Mouse (Mus musculus) liver, embryonic 15.5 days (tissue): ENCODE data around the gene Rab25. TPM values are rescaled to one million over a fixed set of nuclear protein-coding genes. Genes with fewer than 3 reads are reported as not detected.
A peak's percentile ranks its signal among the peaks of the same experiment; 100 is the strongest.

Source experiments
- ATAC-seq: fragments of 200-750 bp; cut with Nextera tagmentation; 2 replicates; pipeline ENCODE4 v1.8.0; 2017; ENCODE audit warnings: moderate number of reproducible peaks, mild to moderate bottlenecking, moderate library complexity; ENCODE audit not compliant: insufficient read depth
- H3K27ac ChIP-seq: fragments of 300-500 bp; sonication (generic); replicated peaks from 2 replicates; pipeline ENCODE4 v1.5.1; 2015; ENCODE audit warnings: mild to moderate bottlenecking, inconsistent platforms
- H3K27me3 ChIP-seq: fragments of 300-500 bp; sonication (generic); 2 replicates; pipeline ENCODE4 v1.6.1; 2015; ENCODE audit warnings: mild to moderate bottlenecking, inconsistent platforms
- H3K36me3 ChIP-seq: fragments of 300-500 bp; sonication (generic); replicated peaks from 2 replicates; pipeline ENCODE4 v1.6.1; 2015; ENCODE audit warnings: moderate library complexity, mild to moderate bottlenecking, inconsistent platforms
- H3K4me1 ChIP-seq: fragments of 300-500 bp; sonication (generic); replicated peaks from 2 replicates; pipeline ENCODE4 v1.6.1; 2015; ENCODE audit warnings: inconsistent platforms
- H3K4me2 ChIP-seq: fragments of 300-500 bp; sonication (generic); 2 replicates; pipeline ENCODE4 v1.6.1; 2015; ENCODE audit warnings: moderate library complexity, mild to moderate bottlenecking, inconsistent platforms
- H3K4me3 ChIP-seq: fragments of 300-500 bp; sonication (generic); replicated peaks from 2 replicates; pipeline ENCODE4 v1.5.1; 2015; ENCODE audit warnings: mild to moderate bottlenecking, inconsistent platforms
- H3K9ac ChIP-seq: fragments of 300-500 bp; sonication (generic); 2 replicates; pipeline ENCODE4 v1.6.1; 2015; ENCODE audit warnings: moderate library complexity, mild to moderate bottlenecking, inconsistent platforms
- H3K9me3 ChIP-seq: fragments of 300-500 bp; sonication (generic); replicated peaks from 2 replicates; pipeline ENCODE4 v1.6.1; 2016; ENCODE audit warnings: inconsistent platforms
- WGBS: fragments of 180-500 bp; shearing (Covaris S2); methylation state at CpG from one replicate; pipeline ENCODE4 v1.1.7; 2015; ENCODE audit warnings: mixed read lengths; ENCODE audit not compliant: insufficient replicate concordance; 5-methylcytosine and 5-hydroxymethylcytosine counted together
- microRNA counts: library from miRNA; unstranded; fragments of <30 nt; microRNA quantifications from one replicate; lab custom pipeline; 2016
- microRNA-seq: library from miRNA; unstranded; fragments of <30 nt; microRNA quantifications from one replicate; pipeline ENCODE4, GENCODE M21; 2016
- polyA plus RNA-seq: library from polyadenylated mRNA; unstranded; fragments of >200 nt; fragmentation: Nextera tagmentation; extraction: Ambion mirVana; gene quantifications from 2 replicates; pipeline ENCODE4 v1.2.1, GENCODE M21; 2015

Rab25 gene
- polyA plus RNA-seq, 1 experiment from 2014 or later, result not detected

- H3K4me3 ChIP-seq, result peak overlapping the region; percentile 96
- peaks cover 37% of the 10 kb centered on the region for H3K36me3 ChIP-seq
- H3K4me1 ChIP-seq, result peaks cover 86% of the 10 kb centered on the region
- 0 out of 2 replicates have a peak, but pooled peaks cover 5% of the 10 kb centered on the region for H3K27me3 ChIP-seq
- peak overlapping the region; percentile 88 for H3K27ac ChIP-seq
- peak overlapping the region; percentile 96 for H3K4me2 ChIP-seq
- peak overlapping the region; percentile 96 for H3K9ac ChIP-seq
- WGBS, result 48% methylated on average over 4 of the region's 4 CpGs
- ATAC-seq, result no peak
- no peaks in the 10 kb centered on the region for H3K9me3 ChIP-seq
These were observed 47.3 kb downstream of the Rab25 start for GRCm38 (mm10) chr3:88500655-88501365.

GRCm38 (mm10) chr3:88500087-88500486, 48.0 kb downstream of the Rab25 start:
- H3K4me3 ChIP-seq, result peak overlapping the region; percentile 96
- H3K27me3 ChIP-seq, result no peaks in the 10 kb centered on the region
- peaks cover 88% of the 10 kb centered on the region for H3K4me1 ChIP-seq
- no peak for ATAC-seq
- peaks cover 39% of the 10 kb centered on the region for H3K36me3 ChIP-seq
- no peaks in the 10 kb centered on the region for H3K9me3 ChIP-seq
- peak overlapping the region; percentile 96; the same call in 1 of the 2 replicates for H3K9ac ChIP-seq
- H3K27ac ChIP-seq, result peak overlapping the region; percentile 88
- peak overlapping the region; percentile 96 for H3K4me2 ChIP-seq
- WGBS, result 38% methylated on average over 7 of the region's 7 CpGs

GRCm38 (mm10) chr3:88499580-88499979, 48.5 kb downstream of the Rab25 start:
- H3K27ac ChIP-seq, result peak overlapping the region; percentile 88

GRCm38 (mm10) chr3:88495741-88496415, 52.2 kb downstream of the Rab25 start:
- 75% methylated on average over 10 of the region's 10 CpGs for WGBS
- H3K9ac ChIP-seq, result peak overlapping the region; percentile 71

More at GRCm38 (mm10) chr3:88499580-88499979, 48.5 kb downstream of the Rab25 start:
- no peaks in the 10 kb centered on the region for H3K27me3 ChIP-seq
- no peaks in the 10 kb centered on the region for H3K9me3 ChIP-seq
- H3K9ac ChIP-seq, result no peak overlapping the region
- H3K4me3 ChIP-seq, result peak overlapping the region; percentile 96; the same call in 1 of the 2 replicates
- peaks cover 39% of the 10 kb centered on the region for H3K36me3 ChIP-seq
- peaks cover 93% of the 10 kb centered on the region for H3K4me1 ChIP-seq
- H3K4me2 ChIP-seq, result peak overlapping the region; percentile 96
- ATAC-seq, result no peak
- WGBS, result 84% methylated on average over 4 of the region's 4 CpGs

GRCm38 (mm10) chr3:88494836-88495628, 53.1 kb downstream of the Rab25 start:
- peaks cover 54% of the 10 kb centered on the region for H3K36me3 ChIP-seq

More at GRCm38 (mm10) chr3:88495741-88496415, 52.2 kb downstream of the Rab25 start:
- Histone ChIP-seq H3K4me2 (peak overlapping the region; percentile 94), H3K4me3 (peak overlapping the region; percentile 27), H3K9me3 (no peaks in the 10 kb centered on the region), H3K27me3 (no peaks in the 10 kb centered on the region), H3K4me1 (peaks cover 95% of the 10 kb centered on the region), H3K36me3 (peaks cover 49% of the 10 kb centered on the region), H3K27ac (peak overlapping the region; percentile 92)
- no peak for ATAC-seq

GRCm38 (mm10) chr3:88493706-88494582, 54.2 kb downstream of the Rab25 start:
- H3K27me3 ChIP-seq, result no peaks in the 10 kb centered on the region
- 47% methylated on average over 11 of the region's 11 CpGs for WGBS
- H3K4me2 ChIP-seq, result peak overlapping the region; percentile 94
- no peak for ATAC-seq
- H3K27ac ChIP-seq, result peak overlapping the region; percentile 92
- peaks cover 94% of the 10 kb centered on the region for H3K4me1 ChIP-seq
- H3K36me3 ChIP-seq, result peaks cover 50% of the 10 kb centered on the region
- H3K9me3 ChIP-seq, result no peaks in the 10 kb centered on the region
- H3K4me3 ChIP-seq, result peak overlapping the region; percentile 61
- H3K9ac ChIP-seq, result peak overlapping the region; percentile 71

More at GRCm38 (mm10) chr3:88494836-88495628, 53.1 kb downstream of the Rab25 start:
- peaks cover 95% of the 10 kb centered on the region for H3K4me1 ChIP-seq
- H3K9ac ChIP-seq, result peak overlapping the region; percentile 71
- no peaks in the 10 kb centered on the region for H3K9me3 ChIP-seq
- ATAC-seq, result peak; percentile 52
- peak overlapping the region; percentile 94 for H3K4me2 ChIP-seq
- H3K27me3 ChIP-seq, result no peaks in the 10 kb centered on the region
- H3K27ac ChIP-seq, result peak overlapping the region; percentile 92
- WGBS, result 14% methylated on average over 9 of the region's 9 CpGs
- peak overlapping the region; percentile 27 for H3K4me3 ChIP-seq

MicroRNA genes within 50 kb of the gene (microRNA counts, 519-probe panel; counts per million panel counts)
- microRNA mmu-miR-1905 (lab: Ali Mortazavi, UCI), result not detected

Small RNA genes within 50 kb of the gene (microRNA-seq; reads per million reads assigned to microRNA genes)
- gene Mir1905, result not detected

Other genes with a start within 250 kb of the Rab25 start
- 92.0 and 99.4 TPM in 2 replicates for gene Glmp, start 223.3 kb downstream of the Rab25 start, polyA plus RNA-seq
- gene Tmem79, start 212.2 kb downstream of the Rab25 start, polyA plus RNA-seq, result 1.3 and 1.4 TPM in 2 replicates
- gene Smg5, start 212.0 kb downstream of the Rab25 start, polyA plus RNA-seq, result 31.8 and 38.3 TPM in 2 replicates
- 5.4 and 6.2 TPM in 2 replicates for gene Paqr6, start 183.7 kb downstream of the Rab25 start, polyA plus RNA-seq
- 0.28 and 0.71 TPM in 2 replicates for gene Bglap3, start 175.6 kb downstream of the Rab25 start, polyA plus RNA-seq
- 0.28 TPM in 1 of 2 replicates, not detected in the other for gene Bglap2, start 169.6 kb downstream of the Rab25 start, polyA plus RNA-seq
- not detected in 2 replicates for gene Bglap, start 163.8 kb downstream of the Rab25 start, polyA plus RNA-seq
- gene Pmf1, start 138.0 kb downstream of the Rab25 start, polyA plus RNA-seq, result 77.7 and 83.2 TPM in 2 replicates
- 10.6 and 12.7 TPM in 2 replicates for gene Slc25a44, start 123.2 kb downstream of the Rab25 start, polyA plus RNA-seq
- 25.0 and 26.2 TPM in 2 replicates for gene Sema4a, start 87.1 kb downstream of the Rab25 start, polyA plus RNA-seq
- 133 and 142 TPM in 2 replicates for gene Lmna, start 38.3 kb downstream of the Rab25 start, polyA plus RNA-seq
- gene Mex3a, start 15.9 kb downstream of the Rab25 start, polyA plus RNA-seq, result 0.60 and 0.67 TPM in 2 replicates
- gene Lamtor2, start 4.8 kb upstream of the Rab25 start, polyA plus RNA-seq, result 104 and 112 TPM in 2 replicates
- gene Ubqln4, start 5.5 kb upstream of the Rab25 start, polyA plus RNA-seq, result 19.8 and 20.4 TPM in 2 replicates
- 190 and 206 TPM in 2 replicates for gene Ssr2, start 27.6 kb upstream of the Rab25 start, polyA plus RNA-seq
- 14.4 and 15.0 TPM in 2 replicates for gene Arhgef2, start 57.7 kb upstream of the Rab25 start, polyA plus RNA-seq
- not detected in 2 replicates for gene Rxfp4, start 104.8 kb upstream of the Rab25 start, polyA plus RNA-seq
- 23.9 and 26.6 TPM in 2 replicates for gene Khdc4, start 137.5 kb upstream of the Rab25 start, polyA plus RNA-seq
- gene Rit1, start 168.5 kb upstream of the Rab25 start, polyA plus RNA-seq, result 32.3 and 34.8 TPM in 2 replicates
- gene Syt11, start 226.9 kb upstream of the Rab25 start, polyA plus RNA-seq, result 0.73 and 1.3 TPM in 2 replicates